Mouse (Mus musculus) induced T-regulatory cell, adult 2 months (primary cell): ENCODE results near the gene 4933409G03Rik.
"Not testable (repeated sequence)": the region's sequence is repeated elsewhere in the genome, so short reads cannot be mapped to it uniquely, and the experiment has no call there.

Experiments
- DNase-seq: peaks from one replicate; pipeline ENCODE4 v3.0.0-alpha.2; 2012; ENCODE audit warnings: low read depth

4933409G03Rik gene

GRCm38 (mm10) chr2:68582113-68582512, at the start of gene 4933409G03Rik:
TSS of gene 4933409G03Rik (plus strand) at chr2:68582413.
- DNase-seq, result no peak

GRCm38 (mm10) chr2:68544190-68544589, 38.0 kb upstream of the 4933409G03Rik start:
- no peak for DNase-seq

- DNase-seq, result no peak
These were observed 21.4 kb upstream of the 4933409G03Rik start for GRCm38 (mm10) chr2:68560821-68561220.

GRCm38 (mm10) chr2:68563331-68563730, 18.9 kb upstream of the 4933409G03Rik start:
- peak; percentile 52 for DNase-seq

- DNase-seq, result no peak
These were observed 13.9 kb upstream of the 4933409G03Rik start for GRCm38 (mm10) chr2:68568361-68568760.

GRCm38 (mm10) chr2:68572340-68572739, 9.9 kb upstream of the 4933409G03Rik start:
- DNase-seq, result peak; percentile 62

GRCm38 (mm10) chr2:68592765-68593164, 10.6 kb downstream of the 4933409G03Rik start:
- DNase-seq, result no peak

GRCm38 (mm10) chr2:68656186-68656585, 74.0 kb downstream of the 4933409G03Rik start, which contains the start of gene 4932414N04Rik:
TSS of gene 4932414N04Rik (plus strand) at chr2:68656486.
- DNase-seq, result not testable (repeated sequence)
